Mouse (Mus musculus): ENCODE measurements around the gene Fbxw8. TPM values are rescaled to one million over a fixed set of nuclear protein-coding genes. Genes with fewer than 3 reads are reported as not detected.

The Fbxw8 gene
- total and polyA plus RNA-seq, 3 experiments, result 26.1 to 34.0 (median 30.2) TPM

DNA sequence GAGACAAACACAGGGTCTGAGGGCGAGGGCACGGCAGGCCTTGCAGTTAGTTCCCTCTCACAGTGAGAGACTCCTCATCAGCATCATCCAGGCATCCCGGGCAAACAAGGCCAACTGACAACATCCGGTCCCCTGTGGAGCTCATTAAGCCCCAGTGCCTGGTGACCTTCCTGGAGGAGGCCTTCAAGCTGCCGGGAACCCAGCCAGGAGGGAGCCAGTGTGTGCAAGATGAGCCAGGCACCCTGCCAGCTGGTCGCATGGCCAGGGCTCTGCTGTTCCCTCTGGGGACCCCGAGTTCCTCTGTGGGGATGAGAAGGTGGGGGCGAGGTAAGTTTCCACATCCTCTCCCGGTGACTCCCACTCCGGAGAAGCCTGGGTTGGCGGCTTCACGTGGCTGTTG is 140.2 kb downstream of the Fbxw8 start:
- Histone ChIP-seq H3K4me1 (ENCODE audit: insufficient read depth, low read depth, low read length) (no peaks in the 10 kb centered on the region), H3K9me3 (replicated peaks) (no peaks in the 10 kb centered on the region), H3K36me3 (replicated peaks) (peaks cover 11% of the 10 kb centered on the region), H3K27me3 (ENCODE audit: insufficient read depth, low read length) (peaks cover 4% of the 10 kb centered on the region; the same call in 1 of the 2 replicates), H3K4me3 (ENCODE audit: low read depth, low read length) (no peak overlapping the region)
- ATAC-seq (ENCODE audit: extremely low read depth, insufficient number of reproducible peaks, low FRiP score, poor library complexity, severe bottlenecking) (no peak), DNase-seq (ENCODE audit: low spot score) (no peak)
- TF ChIP-seq GATA1 (IDR thresholded peaks at IDR 0.05; ENCODE audit: borderline replicate concordance, low read length) (no peak), POLR2AphosphoS5 (IDR thresholded peaks at IDR 0.05; ENCODE audit: insufficient replicate concordance, low read depth, low read length) (no peak), CTCF (IDR thresholded peaks at IDR 0.05; ENCODE audit: low read depth, low read length) (no peak), GATA2 (IDR thresholded peaks at IDR 0.05; ENCODE audit: borderline replicate concordance, low read depth, low read length) (no peak), TAL1 (conservative IDR thresholded peaks at IDR 0.05; ENCODE audit: low read depth, low read length) (no peak)

Other genes starting within 250 kb of the Fbxw8 start
- 7.5 and 9.4 TPM in 2 replicates for gene Fbxo21, start 178.7 kb downstream of the Fbxw8 start, total RNA-seq (2014; fragmentation: Nextera tagmentation)
- 10.5 and 11.4 TPM in 2 replicates for gene Fbxo21, start 178.7 kb downstream of the Fbxw8 start, total RNA-seq (2017)
- gene Fbxo21, start 178.7 kb downstream of the Fbxw8 start, polyA plus RNA-seq (2012), result 6.8 and 7.5 TPM in 2 replicates
- not detected in 2 replicates for gene Tesc, start 127.7 kb downstream of the Fbxw8 start, total RNA-seq (2014; fragmentation: Nextera tagmentation)
- not detected in 2 replicates for gene Tesc, start 127.7 kb downstream of the Fbxw8 start, total RNA-seq (2017)
- gene Tesc, start 127.7 kb downstream of the Fbxw8 start, polyA plus RNA-seq (2012), result 0.20 TPM in 1 of 2 replicates, not detected in the other
- not detected in 2 replicates for gene Hrk, start 9.2 kb upstream of the Fbxw8 start, total RNA-seq (2014; fragmentation: Nextera tagmentation)
- gene Hrk, start 9.2 kb upstream of the Fbxw8 start, total RNA-seq (2017), result 0.06 and 0.11 TPM in 2 replicates
- gene Hrk, start 9.2 kb upstream of the Fbxw8 start, polyA plus RNA-seq (2012), result not detected in 2 replicates
- 1.1 and 1.6 TPM in 2 replicates for gene Rnft2, start 89.7 kb upstream of the Fbxw8 start, total RNA-seq (2014; fragmentation: Nextera tagmentation)
- 0.12 and 1.0 TPM in 2 replicates for gene Rnft2, start 89.7 kb upstream of the Fbxw8 start, total RNA-seq (2017)
- 0.95 and 1.2 TPM in 2 replicates for gene Rnft2, start 89.7 kb upstream of the Fbxw8 start, polyA plus RNA-seq (2012)
- gene 2410131K14Rik, start 89.8 kb upstream of the Fbxw8 start, total RNA-seq (2014; fragmentation: Nextera tagmentation), result 2.6 and 2.7 TPM in 2 replicates
- gene 2410131K14Rik, start 89.8 kb upstream of the Fbxw8 start, total RNA-seq (2017), result 3.4 TPM in 2 replicates
- 1.4 and 2.1 TPM in 2 replicates for gene 2410131K14Rik, start 89.8 kb upstream of the Fbxw8 start, polyA plus RNA-seq (2012)

Measured in G1E (cell line).